Mouse (Mus musculus) CD4-positive helper T cell, adult 2 months (primary cell): ENCODE results near the gene Smg6.

Experiments
- DNase-seq: peaks from one replicate; pipeline ENCODE4 v3.0.0-alpha.2; 2012; ENCODE audit warnings: low read depth, missing footprints, low spot score

Smg6 gene

DNA sequence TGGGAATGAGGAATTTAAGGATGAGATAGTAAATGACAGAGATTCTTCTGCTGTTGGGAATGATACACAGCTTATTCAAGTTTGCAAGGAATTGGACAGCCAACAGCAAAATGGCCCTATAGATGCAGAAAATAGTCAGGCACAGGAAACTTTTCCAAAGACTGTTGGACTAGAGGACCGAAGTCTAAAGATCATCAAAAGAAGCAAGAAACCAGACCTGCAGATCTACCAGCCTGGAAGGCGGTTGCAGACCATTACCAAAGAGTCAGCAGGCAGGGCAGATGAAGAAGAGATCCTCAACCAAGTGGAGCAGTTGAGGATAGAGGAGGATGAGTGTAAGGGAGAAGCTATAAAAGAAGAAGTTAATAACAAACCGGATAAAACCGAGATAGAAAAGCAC lies 3.5 kb downstream of the Smg6 start:
- no peak for DNase-seq

DNA sequence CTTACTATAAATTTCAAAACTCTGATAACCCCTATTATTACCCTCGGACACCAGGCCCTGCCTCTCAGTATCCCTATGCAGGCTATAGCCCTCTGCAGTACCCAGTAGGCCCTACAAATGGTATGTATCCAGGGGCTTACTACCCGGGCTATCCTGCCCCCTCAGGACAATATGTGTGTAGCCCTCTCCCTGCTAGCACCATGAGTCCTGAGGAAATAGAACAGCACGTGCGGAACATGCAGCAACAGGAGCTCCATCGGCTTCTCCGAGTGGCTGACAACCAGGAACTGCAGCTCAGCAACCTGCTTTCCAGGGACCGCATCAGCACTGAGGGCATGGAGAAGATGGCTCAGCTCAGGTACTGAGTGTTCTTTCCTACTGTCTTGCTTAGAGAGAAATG lies 4.8 kb downstream of the Smg6 start:
- DNase-seq = no peak

DNA sequence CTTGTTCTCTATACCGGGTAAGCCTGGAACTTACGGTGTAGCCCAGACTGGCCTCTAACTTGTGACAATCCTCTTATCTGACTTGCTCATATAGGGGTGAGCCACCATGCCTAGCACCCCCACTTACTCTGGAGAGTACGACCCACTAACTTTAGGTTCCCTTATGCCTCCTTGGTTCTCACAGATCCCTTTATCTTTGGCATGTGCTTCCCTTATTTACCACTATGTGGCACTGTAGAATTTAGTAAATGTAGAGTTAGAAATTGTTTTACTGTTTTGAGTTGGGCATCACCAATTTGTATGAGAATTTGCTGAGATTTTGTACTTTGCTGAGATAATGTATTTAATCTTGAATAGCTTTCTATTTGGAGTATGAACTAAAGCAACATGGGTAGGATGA lies 20.7 kb downstream of the Smg6 start:
- DNase-seq = peak; percentile 62

DNA sequence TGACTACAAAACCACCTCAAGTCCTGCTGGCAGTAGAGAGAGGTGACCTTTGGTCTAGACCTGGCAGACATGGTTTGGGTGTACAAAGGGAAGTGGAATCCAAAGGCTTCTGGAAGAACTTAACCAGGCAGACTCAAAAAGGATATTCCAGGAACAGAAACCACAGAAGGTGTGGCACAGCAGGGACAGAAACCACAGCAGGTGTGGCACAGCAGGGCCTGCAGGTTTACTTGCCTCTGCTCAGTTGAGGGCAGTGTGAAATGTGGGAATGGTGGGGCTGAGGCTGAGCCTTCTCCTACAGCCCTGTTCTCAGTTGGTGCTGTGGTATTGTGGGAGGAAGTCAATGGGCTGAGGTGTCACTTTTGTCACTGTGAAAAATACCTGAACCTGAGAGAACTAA lies 29.3 kb downstream of the Smg6 start:
- DNase-seq = peak; percentile 52

DNA sequence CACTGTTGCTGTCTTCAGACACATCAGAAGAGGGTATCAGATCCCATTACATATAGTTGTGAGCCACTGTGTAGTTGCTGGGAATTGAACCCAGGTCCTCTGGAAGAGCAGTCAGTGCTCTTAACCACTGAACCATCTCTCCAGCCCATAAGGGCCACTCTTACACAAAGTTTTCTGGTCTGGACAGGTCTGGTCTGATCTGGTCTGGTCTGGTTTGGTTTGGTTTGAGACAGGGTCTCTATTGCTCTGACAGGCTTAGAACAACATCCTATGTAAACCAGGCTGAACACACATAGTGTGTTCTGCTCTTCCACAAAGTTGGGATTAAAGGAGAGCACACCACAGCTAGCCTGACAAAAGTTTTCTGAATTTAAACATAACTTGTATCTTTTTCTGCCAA lies 30.4 kb downstream of the Smg6 start:
- no peak for DNase-seq

DNA sequence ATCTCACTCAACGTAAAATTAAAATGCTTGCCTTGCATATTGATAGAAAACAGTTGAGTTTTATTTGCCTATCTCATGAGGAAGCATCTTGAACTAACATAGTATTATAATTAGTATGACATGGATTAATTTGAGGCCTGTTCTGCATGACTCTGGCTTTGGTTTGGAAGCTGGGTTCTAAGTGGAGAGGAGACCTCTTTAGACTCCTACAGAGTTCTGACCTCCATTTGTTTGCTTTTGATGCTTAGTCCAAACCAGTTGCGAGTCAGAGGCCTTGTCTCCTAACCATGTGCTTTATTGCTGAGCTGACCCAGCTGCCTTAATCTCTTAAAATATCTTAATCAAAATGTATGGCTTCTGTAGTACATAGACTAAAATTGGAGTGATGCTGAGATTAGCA lies 32.0 kb downstream of the Smg6 start:
- no peak for DNase-seq

DNA sequence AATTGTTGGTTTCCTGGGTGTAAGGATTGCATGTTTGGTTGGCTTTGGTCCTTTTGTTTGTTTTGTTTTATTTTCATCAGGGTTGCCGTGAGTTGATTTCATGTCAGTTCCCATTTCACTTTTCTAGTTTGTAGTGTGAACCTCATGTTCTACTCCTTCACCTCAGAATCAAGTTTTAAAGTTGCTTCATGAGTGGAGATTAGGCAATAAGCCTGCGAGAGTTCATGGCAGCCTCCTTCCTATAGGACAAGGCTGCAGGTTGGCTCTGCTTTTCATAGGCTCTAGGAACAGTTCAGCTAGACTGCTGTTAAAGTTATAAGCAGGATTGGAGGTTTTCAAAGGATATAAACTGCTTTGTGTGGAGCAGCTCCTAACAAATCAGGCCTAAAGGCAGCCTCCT lies 33.9 kb downstream of the Smg6 start:
- no peak for DNase-seq

DNA sequence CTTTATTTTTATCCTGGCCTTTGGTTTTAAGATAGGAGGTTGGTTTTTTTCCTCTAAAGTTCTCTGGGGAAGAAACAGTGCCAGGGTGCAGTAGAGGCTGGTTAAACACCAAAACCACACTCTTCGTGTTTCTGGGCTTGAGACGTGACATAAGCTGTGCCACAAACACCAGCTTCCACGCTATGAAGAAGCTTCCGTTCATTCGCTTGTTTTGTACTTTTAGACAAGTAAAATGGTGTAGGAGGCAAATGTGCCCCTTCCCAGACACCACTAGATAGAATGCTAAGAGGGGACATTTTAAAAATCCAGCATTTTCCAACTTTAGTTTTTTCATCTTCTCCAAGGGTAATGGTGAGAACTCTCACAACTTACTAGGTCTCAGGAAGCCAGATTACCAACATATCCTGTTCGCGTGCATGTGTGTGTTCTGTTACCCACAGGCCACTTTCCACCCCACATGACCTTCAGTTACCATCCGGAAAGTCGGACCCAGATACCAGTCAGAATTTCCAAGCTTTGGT lies 34.5 kb downstream of the Smg6 start:
- DNase-seq = peak; percentile 71

DNA sequence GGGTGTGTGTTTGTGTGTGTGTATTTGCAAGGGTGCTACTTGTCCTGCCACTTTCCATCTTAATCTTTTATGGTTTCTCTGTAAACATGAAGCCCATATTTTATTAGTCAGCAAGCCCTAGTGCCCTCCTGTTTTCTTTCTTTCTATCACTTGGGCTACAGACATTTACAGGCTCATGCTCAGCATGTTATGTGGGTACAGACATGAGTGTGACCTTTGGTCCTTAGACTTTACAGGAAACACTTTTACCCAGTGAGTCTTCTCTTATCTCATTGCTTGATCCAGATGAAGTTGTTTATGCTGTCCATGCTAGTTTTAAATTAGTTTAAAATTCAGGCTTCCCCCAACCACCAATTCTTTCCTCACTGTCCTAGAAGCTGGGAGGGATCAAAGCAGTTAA lies 36.3 kb downstream of the Smg6 start:
- DNase-seq = no peak

DNA sequence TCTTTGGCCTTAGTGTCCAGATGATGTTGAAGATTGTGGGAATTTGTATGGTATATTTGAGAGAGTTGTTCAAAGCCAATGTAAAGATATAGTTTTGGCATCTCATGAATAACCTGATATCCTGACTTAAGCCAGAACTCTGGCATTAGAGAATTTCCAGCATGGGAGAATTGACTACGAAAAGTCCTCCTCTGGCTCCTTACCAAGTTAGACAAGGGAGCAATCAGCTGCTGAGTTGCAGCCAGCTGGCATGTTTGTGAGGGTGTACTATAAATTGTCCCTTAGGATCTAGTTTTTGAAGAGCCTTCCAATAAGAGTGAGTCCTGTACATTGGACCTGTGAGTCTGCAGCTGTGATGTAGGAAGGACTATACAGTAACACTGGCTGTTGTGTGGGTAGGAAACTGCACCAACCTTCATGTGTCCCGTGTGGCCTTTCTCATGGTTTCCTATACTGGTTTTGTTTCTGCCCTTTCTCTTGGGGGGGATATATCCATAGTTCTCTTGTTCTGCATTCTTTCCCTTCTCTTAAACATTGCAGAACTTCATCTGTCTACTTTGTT lies 37.3 kb downstream of the Smg6 start:
- DNase-seq = no peak

DNA sequence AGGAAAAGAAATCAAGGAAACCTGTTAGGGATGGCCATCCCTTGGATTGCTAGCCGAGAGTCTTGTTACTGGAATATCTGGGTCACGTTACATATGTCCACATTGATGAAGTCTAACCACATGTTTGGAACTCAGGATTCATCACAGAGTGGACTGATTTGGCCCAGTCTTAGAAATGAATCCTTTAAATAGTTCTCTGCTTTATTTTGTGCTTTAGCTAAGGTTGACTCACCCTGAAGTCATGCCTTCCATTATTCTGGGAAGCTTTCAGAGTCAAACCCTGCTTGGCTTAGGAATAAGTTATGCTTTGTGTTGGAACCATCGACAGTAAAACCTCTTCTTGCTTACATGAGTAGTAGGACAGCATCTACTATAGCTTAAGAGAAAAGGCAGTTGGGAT lies 39.9 kb downstream of the Smg6 start:
- no peak for DNase-seq

DNA sequence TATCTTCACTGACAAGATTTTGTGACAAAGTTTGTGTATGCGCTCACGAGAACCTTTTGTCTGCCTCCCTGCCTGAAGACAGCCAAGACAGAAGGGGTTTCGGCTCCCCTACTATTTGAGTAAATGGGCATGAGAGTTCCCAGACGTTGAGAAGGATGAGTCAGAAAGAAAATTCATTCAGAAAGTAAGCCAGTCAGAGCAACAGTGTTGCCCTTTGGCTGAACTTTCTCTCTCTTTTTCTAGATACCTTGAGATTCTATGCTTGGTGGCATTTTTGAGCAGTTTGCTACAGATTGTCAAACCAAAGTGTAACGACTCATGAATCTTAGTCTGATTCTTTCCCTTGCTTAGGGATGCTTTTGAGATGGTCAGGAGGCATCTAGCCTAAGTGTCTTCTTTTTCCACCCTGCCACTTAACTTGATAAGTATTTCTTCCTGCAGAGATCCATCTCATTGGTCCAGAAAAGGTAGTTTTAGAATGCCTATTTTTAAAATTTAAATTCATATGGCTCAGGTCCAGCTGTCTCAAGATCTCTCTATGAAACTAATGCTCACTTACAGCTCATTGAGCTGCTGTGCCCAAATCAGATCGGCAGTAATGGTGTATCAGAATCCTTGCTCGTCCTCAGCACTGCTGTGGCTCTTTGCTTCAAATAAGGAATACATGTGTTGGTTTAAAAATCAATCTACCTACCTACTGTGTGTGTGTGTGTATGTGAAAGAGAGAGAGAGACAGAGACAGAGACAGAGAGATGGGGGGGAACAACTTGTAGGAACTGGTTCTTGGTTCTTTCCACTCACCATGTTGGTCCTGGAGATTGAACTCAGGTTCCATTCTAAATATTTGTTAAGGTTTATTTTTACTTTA lies 47.9 kb downstream of the Smg6 start:
- DNase-seq = no peak

DNA sequence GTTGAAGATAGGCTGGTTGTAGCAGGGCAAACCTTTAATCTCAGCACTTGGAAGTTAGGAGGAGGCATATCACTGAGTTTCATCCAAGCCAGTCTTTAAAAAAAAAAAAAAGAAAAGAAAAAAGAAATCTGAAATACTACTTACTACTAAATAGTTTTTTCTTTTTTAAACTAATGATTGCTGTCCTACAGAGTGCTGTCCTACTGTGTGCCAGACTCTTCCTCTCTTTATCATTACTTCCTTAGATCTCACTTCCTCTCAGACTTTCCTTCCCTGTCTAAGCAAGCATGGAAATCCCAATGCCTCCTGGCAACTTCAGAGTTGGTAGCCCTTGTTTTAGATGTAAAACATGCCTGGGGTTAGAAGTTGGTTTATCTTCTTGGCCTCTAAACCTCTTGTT lies 49.0 kb downstream of the Smg6 start:
- no peak for DNase-seq

DNA sequence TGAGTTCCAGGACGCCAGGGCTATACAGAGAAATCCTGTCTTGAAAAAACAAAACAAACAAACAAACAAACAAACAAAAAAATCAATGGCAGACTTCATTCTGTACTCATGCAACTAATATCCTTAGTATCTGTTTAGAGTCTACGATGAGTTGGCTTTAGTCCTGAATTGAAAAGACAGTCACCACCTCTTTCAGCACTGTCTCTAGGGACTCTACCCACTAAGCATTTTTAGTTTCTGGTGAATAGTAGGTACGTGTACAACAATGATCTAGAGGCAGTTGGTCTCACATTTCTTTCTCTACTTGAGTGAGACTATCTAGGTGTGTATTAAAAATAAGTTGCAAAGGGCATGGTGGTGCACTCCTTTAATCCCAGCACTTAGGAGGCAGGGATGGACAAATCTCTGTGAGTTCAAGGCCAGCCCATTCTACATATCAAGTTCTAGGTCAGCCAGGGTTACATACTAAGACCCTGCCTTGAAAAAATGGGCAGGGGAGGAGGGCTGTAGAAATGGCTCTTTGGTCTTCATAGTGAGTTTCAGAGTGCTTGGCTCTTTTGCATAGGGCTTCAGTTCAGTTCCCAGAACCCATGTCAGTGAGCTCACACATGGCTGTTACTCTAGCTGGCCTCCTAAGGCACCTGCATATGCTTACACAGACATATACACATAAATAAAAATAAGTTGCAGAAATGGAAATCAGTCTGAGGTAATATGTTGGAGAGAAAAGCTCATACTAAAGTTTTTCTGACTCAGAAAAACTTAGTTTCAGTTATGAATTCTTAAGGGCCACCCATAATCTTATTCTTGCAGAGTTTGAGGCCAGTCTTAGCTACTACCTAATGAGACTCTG lies 51.4 kb downstream of the Smg6 start:
- DNase-seq = no peak

DNA sequence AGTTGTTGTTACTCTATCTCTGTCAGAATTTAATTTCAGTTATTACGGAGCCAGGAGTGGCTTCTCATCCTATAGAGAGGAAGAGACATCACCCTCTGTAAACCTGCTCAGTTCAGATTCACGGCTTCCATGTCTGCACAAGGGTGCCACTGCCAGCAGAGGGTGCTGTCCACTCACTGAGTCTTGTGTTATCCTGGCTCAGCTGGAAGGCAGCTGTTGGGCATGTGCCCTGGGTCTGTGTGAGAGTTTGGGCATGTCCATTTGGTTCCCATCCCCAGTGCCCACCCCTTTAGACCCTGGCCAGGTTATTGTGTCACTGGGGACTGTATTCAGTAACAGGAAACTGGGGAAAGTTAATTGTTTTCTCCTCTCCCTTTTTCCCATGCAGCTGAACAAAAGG lies 55.8 kb downstream of the Smg6 start:
- peak; percentile 69 for DNase-seq

DNA sequence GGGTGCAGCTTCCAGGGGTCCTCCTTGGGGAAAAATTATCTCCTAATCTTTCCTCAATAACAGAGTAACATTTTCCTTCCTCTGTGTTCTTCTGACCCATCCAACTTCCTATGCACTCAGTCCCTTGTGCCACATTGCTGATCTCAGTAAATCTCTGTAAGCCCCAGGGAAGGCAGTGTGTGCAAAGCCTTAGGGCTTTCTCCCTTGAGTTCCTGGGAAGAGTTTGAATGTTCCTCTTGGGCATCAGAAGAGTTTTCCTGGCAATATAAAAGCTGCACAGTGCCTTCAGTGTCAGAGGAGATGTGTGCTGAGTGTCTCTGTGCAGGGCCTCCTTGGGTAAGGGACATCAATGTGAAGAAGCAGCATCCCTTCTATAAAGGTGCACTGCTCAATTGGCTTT lies 56.6 kb downstream of the Smg6 start:
- DNase-seq = no peak

DNA sequence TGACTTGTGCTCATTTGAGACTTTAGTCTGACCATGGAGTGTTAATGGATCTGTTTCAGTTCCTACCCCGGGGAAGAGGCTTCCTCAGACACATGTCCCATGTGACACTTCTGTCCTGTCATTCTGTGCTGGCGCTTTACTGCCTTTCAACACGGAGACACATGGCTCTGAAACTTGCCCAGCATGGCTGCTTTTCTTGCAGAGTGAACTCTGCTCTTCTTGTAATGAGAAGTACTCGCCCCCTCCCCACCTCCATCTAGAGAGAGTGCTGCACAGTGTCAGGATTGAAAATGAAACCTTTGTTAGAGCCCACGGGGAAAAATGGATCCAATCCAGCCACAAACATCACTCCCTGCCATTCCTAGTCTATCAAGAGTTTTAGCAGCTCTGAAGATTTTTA lies 62.5 kb downstream of the Smg6 start:
- DNase-seq = no peak

DNA sequence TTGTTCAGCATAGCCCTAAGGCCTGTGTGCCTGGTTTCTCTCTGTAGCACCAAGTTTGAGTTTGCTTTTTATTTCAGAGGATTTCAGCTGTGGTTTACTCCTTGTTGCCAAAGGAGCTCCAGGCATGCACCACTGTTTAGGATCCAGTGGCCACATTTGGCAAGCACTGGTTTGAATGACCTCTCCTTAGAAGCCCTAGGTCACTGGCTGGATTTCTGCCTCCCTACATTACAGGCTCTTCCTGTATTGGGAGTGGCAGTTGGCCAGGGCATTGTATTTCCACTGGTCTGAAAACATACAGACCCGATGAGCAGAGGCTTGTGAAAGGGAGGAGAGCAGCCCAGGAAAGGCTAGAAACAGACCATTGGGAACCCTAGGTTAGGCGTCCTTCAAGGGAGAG lies 63.4 kb downstream of the Smg6 start:
- no peak for DNase-seq

DNA sequence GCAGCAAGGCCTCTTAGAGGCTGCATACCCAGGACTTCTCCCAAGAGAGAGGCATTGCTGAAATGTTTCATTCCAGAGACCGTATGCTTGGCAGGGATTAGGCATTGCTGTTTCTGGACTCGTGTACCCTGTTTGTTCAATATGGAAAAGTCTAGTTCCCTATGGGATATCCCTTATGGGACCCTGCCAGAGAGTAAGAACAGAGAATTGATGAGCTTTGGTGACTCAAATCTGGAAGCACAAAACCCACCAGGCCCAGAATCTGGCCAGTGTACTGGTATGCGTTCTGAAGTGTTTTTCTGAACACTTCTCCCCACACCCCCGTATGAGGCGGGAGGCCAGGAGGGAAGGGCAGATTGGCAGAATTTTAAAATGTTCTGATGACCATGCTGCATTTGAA lies 64.9 kb downstream of the Smg6 start:
- DNase-seq = no peak

DNA sequence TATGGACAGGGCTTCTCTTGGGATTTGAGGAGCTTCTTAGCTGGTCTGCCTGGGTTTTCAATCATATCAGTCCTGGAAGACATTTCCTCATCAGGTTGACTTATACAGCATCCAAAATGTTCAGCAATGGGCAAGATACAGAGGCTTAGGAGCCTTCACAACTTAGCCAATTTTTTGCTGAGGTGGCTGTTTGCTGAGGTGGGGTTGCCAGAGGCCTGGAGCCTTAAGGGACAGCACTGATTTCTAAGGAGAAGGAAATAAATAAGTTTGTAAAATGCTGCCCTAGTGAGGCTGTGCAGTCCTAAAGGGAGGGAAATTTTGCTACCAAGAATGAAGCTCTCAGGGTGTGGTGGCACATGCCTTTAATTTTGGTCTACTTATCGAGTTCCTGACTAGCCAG lies 65.7 kb downstream of the Smg6 start:
- no peak for DNase-seq

DNA sequence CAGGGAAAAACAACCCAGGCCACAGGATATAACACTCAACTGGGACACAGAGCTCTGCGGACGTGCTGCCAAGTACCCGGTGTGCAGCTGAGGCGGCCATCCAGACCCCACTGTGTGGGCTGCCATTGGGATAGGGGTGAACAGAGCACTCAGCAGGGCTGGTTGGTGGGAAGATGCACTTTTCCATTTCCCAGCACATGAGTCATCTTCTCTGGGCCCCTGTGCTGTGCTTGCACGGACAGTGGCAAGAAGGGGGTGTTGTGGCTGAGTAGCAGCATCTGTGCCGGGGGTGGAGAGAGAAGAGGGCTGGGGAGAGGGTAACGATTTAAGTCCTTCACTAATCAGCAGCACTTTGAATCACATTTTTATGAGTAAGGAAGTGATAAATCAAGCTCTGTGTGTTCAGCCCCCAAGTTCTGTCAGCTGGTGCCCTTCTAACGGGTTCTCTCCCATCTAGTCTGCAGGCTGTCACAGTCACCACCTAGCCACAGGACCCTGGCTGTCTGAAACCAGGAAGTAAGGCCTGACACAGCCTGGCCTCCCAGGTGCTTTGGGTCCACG lies 66.9 kb downstream of the Smg6 start:
- no peak for DNase-seq

DNA sequence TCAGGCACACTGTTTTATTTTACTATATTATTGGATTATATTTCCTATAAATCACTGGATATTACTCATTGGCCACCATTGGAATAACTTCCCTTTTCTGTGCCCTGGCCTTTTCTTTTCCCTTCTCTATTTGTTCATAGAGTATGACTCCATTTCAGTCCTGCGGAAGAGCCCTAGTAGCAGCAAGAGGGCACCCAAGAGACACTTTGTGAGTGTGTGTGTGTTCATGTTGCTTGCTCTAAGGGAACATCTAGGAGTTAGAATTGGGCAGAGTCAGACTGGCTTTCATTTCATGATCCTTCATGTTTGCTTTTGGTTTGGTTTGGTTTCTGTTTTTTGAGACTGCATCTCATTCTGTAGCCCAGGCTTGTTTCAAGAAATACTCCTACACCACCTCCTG lies 68.5 kb downstream of the Smg6 start:
- no peak for DNase-seq
